Mouse (Mus musculus) adrenal gland, adult 8-10 months (tissue): ENCODE data around the gene AC131692.1. TPM values are rescaled to one million over a fixed set of nuclear protein-coding genes. Genes with fewer than 3 reads are reported as not detected.

ENCODE experiments used
- DNase-seq: peaks from one replicate; pipeline ENCODE4 v3.0.0; 2022
- total RNA-seq, 4 experiments: library from RNA; stranded (reverse); gene quantifications; 2 replicates each; pipeline ENCODE4 v1.2.4; 2022

The AC131692.1 gene
- total RNA-seq, 4 experiments from 2014 or later: not detected

DNA sequence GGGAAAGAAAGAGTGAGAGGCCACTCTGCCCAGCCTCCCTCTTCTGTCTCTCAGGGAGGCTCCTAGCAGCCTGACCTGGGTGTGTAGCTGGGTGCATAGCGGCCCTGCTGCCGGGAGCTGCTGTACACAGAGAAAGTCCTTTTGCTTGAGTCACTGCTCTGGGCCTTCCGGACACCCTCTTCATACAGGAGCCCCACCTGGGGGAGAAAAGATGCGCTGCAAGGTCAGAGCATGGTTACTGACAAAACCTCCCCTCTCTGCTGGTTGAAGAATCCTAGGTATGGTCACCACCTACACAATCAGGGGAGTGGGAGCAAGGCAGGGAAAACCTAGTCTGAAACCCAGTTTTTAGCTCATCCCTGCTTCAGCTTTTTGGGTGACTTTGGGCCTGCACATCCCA, 25.3 kb upstream of the AC131692.1 start:
- DNase-seq: no peak

DNA sequence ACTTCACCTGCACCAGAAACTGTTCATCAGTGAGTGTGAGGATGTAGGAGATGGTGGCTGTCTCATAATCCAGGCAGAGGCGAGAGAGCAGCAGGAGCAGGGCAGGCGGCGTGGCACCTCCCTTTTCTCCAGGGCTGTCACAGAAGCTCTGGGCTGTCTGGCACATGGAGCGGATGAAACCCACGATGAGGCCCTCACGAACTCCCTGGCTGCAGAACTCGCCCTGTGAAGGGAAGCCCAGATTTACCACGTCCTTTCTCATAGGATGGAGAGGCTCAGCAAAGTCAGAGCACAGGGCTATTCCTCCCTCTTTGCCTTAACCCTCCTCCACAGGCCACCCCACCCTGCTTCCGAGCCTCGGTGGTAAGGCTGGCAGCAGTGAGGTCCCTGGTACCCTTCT, 24.4 kb upstream of the AC131692.1 start:
- no peak for DNase-seq

DNA sequence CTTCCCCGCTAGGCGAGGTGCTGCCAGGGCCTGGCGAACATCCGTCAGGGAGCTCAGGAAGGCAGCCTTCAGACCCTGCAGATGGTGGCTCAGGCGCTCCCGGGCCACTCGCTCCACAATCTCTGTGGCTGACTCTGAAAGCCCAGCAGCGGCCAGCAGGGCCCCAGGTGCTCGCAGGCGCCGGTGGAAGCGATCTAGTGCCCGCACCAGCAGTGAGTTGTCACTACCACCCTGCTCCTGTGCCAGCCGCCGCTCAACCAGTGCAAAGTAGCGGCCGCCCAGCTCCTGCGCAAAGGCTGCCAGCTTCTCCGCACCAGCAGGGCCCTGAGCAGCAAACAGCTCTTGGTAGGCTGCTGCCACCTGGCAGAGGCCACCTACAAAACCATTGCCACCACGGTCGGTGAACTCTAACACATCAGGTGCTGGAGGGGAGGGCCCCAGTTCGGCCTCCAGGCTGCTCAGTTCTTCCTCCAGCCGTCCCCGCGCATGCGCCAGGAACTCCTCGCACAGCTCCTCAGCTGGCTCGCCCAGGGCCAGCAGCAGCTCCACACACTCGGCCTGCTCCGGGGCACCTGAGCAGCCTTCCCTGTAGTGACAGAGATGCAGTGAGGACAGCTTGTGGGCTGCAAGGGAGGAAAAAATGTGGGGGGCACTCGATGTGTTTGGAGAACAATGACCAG, 23.5 kb upstream of the AC131692.1 start:
- DNase-seq: no peak

DNA sequence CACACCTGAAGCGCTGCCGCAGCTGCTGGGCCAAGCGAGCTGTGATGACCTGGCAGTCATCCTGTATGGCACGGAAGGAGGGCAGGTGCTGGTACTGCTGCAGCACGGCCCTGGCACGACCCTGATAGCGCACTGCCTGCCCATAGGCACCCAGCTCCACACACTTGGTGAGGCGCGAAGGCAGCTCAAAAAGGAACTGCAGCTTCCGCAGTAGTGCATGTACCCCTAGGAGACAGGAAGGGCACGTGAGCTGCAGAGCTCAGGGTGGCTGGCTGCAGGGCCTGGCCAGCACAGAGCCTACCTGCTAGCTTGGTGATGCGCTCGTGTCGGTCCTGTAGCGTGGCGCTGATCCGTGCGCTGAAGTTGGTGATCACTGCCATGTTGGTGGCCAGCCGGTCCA, 23.0 kb upstream of the AC131692.1 start:
- no peak for DNase-seq

DNA sequence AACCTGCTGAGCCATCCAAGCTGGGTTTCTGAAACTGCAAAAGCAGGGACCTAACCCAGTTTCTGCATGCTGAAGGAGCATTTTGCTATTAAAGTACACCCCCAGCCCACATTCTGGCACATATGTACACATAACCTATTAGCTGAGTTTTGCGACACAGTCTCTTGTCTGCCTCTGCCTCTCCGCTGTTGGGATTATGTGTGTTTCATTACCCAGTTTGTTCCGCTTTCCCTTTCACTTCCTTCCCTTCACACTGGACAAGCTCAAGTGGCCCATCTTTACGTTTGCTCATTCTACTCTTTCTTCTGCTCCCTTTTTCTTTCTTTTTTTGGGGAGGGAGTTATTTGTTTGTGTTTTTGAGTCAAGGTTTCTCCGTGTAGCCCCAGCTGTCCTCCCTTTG, 20.3 kb upstream of the AC131692.1 start:
- no peak for DNase-seq

DNA sequence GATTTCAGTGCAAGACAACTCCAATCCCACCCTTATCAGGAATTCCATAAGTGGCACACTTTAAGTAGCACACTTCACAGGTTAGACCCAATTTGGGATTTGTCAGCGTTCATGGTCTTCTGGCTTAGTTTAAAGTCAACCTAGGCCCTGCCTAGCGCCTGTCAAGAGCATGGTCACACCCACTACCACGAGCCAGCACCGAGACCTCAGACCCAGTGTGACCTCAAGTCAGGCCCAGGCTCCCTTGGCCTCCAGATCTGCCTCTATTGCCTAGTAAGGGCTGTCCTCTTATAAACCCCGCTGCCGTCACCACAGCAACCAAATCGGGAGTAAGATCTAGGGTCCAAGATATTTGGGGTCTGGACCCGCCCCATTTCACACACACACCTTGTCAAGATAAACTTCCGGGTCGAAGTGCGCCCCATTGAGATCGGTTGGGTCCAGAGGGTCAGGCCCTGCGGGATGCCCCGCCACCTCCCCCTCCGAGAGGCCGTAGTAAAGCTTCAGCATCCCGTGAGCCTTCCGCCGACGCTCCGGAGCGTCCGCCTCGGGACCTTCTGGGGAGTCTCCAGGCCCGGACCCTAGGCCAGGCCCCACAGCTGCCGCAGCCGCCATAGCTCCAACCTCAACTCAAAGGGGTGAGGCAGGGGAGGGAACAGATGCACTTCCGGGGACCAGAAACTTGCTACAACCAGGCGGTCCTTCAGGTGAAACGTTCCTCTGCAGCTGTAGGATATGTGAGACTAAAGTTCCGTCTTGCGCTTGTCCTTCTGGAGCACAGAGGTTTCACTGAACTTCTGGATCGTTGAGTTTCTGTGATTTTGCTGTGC, 17.4 kb upstream of the AC131692.1 start, which contains the start of gene Vps51:
Gene Vps51 (minus strand): TSS at position 668 of the 830 bp plus-strand sequence.
- DNase-seq: peak; percentile 80

DNA sequence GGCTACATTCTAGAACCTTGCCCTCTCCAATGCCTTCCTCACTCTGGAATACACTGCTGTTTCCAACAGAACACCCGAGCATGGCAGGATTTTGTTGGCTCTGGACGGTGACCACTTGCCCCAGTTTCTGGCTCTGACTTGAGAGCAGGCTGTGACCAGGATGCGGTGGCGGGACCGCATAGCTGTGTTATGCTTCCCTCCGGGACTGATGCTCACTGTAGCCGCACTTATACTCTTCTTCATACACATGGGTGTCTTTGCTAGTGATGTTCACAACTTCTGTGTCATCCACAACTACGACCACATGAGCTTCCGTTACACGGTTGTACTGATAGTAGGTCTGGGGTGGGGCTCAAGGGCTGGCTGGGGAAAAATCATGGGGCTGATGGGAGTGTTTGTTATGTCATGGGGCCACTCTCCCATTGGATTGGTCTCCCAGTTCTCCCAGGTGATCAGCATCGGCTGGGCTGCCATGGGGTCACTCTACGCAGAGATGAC, 14.2 kb upstream of the AC131692.1 start, which contains the start of gene Tmem262:
Gene Tmem262 (plus strand): TSS at position 51 of the 498 bp plus-strand sequence.
- DNase-seq: no peak

DNA sequence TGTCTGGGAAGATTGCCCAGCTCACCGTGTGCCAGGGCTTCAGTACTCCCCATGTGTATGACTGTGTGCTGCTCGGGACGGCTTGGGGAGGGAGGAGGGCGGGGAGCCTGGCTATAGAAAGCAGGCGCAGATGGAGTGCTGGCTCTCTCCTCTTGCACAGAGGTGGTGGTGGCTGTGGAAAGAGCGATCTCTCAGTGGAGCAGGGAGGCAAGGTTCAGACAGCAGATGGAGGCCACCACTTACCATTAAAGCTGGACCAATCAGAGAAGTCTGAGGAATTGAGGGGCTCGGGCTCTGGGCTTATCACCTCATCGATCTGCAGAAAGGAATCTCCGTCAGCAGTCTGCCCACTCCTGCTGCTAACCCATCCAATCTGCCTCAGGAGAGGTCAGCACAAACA, 12.1 kb upstream of the AC131692.1 start, which contains the start of gene Gm28374:
Gene Gm28374 (minus strand): TSS at position 101 of the 400 bp plus-strand sequence.
- no peak for DNase-seq

DNA sequence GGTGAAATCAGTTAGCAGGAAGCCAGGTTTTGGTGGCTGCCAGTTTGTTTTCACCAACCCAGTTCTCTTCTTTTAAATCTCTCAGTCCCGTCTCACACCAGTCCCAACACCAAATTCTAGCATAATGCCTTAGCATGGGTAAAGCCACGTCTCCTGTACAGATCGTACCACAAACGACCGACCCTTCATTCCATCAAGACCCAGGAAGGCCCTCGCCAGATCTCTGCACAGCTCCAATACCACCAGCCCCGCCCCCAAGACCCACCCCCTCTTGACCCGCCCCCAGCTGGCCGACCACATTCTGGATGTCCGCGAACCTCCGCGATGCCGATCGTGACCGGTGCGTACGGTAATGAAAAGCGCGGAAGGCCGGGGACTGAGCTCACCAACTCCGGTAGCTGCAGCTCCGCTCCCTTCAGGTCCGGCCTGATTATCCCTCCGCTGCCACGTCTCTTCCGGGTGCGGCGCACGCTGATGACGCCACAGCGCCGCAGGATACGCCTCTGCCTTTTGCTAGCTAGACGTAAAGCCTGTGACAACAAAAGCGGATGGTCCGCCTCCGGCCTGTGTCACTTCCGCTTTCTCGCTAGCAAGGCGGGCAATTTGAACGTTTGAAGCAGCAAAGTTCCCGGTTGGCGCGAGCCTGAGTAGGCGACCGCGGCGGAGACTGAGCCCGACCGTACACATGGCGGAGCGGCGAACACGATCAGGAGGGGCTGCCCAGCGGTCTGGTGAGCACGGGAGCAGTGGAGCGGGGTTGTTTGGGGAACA, 9.6 kb upstream of the AC131692.1 start, which contains the start of the genes Zfpl1 and Cdca5:
Gene Zfpl1 (minus strand): TSS at position 479 of the 771 bp plus-strand sequence.
Gene Cdca5 (plus strand): TSS at position 506 of the 771 bp plus-strand sequence.
- DNase-seq: peak; percentile 96

DNA sequence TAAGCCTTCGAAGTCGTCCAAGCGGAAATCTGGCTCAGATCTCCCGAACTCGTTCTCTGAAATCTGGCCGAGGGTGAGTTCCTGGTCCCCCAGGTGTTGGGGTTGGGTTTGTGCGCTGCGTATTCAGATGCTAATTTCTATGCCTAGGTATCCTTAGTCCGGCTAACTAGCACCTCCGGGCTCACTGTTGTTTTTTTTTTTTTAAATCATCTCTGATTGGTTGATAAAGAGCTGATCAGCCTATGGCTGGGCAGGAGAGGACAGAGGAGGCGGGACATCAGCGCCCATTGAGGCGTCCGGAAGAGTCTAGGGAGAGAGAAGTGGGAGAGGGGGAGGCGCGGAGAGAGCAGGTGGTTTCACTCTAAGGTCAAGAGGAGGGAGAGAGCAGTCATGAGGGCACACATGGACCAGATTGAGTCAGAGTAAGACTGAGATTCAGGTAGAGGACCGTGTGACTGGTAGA, 8.8 kb upstream of the AC131692.1 start:
- DNase-seq: no peak

DNA sequence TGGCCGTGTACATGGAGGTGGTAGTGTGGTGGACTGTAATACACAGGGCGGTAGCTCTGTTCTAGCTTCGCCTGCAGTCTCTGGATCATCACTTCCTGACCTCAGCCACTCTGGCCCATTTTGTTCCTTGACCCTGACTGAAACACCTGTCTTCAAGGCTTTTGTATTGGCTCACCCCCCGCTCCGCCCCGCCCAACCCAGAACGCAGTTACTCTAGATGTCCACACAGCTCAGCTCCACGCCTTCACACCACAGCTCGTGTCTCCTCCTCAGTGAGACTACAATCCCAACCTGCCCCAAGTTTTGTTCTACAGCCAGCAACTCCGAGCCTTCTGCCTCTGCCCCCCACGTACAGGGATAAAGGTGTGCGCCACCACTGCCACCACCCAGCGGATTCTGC, 5.4 kb upstream of the AC131692.1 start:
- no peak for DNase-seq

DNA sequence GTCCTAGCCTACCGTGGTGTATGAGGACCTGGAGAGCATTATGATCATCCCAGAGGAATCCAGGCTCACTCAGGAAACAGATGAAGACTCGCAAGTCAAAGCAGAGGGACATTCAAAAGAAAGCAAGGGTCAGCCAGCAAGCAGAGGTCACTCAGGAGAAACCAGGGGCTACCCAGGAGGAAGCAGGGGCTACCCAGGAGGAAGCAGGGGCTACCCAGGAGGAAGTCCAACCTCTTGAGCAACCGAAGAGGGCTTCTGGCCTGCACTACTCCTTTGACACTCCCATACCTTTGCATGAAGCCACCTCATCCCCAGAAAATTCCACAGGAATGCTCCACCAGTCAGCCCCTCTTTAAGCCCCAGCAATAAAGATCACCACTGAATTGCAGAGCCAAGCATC, 3.6 kb downstream of the AC131692.1 start:
- no peak for DNase-seq

DNA sequence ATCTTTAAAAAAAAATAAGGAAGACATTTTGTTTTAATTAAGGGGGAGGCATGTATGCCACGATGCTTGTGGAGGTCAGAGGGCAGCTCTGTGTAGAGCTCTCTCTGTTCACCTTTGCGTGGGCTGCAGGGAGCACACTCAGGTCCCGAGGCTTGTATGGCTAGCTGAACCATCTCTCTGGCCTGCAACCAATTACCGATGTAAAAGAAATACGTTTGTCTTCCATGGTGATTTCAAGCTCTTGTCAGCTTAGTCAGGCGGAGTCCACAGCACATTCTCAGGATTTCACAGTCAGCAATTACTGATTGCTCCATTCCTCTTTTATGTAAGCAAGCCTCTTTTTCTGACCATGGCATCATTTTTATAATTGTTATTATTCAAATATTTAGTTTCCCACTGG, 7.0 kb downstream of the AC131692.1 start:
- DNase-seq: no peak

DNA sequence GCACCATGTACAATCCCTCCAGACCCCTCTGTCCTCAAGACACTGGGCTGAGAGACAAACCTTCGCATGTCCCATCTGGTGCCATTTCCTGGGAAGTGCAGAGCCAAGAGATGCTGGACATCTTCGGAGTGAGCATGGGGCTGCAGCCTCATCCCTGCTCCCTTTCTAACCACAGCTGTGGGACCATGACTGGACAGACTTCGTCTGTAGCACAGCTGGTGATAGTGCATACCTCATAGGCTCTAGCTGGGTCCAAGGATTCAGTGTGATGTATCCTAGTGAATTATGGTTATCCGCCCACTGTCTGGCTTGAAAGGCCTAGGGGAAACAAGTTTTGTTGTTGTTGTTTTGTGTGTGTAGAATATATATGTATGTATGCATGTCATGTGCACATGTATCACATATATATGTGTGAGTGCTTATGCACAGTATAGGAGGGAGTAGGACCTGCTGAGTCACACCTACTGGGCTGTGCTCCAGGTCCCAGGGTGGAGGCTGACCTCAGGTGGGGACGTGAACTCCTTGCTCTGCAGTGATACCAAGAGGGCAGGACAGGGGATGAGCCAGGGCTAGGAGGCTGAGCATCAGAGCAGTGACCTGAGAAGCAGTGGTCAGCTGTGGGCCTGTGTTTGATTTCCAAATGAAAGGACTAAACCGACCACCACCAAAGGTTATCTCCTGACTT, 8.1 kb downstream of the AC131692.1 start:
- no peak for DNase-seq

DNA sequence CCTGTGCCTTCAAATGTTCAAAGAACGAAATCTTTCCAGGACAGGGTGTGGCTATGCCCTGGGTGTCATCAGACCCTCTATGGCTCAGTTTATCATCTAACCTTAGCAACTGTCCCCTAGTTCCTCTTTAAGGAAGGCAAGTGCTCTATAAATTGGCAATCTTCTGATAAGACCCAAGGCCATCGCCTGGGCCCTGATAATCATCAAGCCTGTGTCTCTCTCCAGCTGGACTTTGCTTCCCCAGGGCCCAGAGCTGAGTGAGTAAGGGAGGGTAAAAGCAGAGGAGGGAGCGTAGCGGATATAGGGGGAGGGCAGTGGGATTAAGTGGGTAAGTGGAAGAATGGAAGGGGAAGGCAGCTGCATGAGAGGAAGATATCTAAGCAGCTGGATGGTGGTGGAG, 10.3 kb downstream of the AC131692.1 start:
- no peak for DNase-seq

DNA sequence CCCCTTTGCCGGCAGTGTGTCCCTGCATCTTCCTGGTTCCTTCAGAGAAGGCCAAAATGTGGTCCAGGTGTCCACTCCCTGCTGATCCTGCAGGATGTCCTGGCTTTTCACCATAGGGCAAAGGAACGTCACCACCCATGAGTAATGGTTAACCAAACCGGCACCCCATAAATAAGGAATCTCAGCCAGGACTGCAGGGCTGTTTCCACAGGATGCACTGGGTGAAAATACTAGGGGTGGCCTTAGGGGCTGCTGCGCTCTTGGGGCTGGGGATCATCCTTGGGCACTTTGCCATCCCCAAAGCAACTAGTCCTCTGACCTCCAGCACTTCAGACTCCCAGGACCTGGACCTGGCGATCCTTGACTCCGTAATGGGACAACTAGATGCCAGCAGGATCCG, 11.4 kb downstream of the AC131692.1 start, which contains the start of gene Naaladl1:
Gene Naaladl1 (plus strand): TSS at position 197 of the 400 bp plus-strand sequence.
- no peak for DNase-seq

DNA sequence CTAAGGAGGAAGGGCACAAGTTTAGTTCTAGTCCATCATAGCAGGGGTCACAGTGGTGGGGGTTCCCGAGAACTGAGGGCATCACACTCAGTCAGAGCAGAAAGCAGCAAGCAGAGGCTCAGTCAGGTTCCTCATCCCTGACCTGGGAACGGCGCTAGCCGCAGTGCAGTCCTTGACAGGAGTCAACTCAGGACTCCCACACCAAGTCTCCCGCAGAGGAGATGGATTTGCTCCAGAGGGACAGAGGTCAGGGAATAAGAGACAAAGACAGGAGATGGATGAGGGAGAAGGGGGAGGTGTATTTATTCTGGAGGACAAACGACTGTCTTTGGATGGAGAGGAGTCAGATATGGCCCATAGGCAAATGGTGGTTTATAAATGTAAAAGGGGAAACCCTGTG, 18.9 kb downstream of the AC131692.1 start:
- DNase-seq: no peak

DNA sequence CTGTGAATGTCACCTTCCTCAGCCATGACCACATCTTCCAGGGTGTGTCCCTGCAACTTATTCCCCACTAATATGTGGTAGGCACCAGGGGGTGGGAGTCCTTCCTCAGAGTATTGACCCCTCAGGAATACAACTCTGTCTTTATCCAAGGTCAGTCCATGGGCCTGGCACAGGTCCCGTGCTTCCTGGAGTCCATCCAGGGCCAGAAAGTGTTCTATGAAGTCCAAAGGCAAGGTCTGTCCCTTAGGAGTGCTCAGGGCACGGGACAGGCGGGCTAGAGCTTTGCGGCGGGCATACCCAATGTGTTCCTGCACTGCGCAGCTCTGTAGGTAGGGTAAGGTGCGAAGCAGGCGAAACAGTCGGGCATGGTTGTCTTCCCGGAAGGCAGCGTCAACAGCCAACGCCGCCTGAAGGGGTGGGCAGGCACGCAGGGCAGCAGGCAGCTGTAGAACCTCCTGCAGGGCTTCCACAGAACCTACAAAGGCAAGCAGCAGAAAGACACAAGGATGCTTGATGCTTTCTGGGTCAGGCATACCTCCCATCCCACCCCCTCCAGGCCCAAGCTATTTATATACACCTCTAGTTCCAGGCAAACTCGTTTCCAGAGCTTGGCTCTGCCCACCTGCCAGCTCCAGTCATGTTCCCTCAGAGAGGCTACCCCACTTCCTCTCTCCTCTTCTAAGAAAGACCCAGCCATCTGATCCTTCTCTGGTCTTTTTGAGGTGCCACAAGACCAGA, 22.1 kb downstream of the AC131692.1 start:
- DNase-seq: no peak

DNA sequence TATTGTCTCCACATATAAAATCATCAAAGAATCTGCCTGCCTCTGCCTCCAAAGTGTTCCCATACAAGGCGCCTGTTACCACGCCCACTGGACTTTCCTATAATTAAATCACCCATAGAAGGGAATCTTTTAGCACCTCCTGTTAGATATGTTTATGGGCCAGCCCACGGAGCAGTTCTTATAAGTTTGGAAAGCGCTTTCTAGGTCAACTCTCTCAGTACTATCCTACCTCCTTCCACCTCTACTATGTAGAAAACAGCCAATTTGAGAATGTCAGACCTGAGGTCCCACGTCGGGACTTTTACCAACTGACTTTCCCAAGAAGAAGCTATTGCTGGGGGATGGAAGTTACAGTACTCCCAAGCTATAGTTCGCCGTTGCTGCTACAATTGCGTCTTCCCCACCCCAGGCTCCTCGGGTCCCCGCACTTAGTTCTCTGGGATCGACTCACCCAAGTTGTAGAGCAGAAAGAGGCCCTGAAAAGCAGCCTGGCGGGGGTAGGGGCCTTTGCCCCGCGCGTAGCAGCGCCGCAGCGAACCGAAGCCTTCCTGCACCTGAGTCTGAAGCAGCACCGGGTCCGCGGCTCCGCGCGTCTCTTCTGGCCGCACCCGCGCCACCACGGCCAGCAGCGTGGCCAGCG, 23.2 kb downstream of the AC131692.1 start:
- DNase-seq: no peak

DNA sequence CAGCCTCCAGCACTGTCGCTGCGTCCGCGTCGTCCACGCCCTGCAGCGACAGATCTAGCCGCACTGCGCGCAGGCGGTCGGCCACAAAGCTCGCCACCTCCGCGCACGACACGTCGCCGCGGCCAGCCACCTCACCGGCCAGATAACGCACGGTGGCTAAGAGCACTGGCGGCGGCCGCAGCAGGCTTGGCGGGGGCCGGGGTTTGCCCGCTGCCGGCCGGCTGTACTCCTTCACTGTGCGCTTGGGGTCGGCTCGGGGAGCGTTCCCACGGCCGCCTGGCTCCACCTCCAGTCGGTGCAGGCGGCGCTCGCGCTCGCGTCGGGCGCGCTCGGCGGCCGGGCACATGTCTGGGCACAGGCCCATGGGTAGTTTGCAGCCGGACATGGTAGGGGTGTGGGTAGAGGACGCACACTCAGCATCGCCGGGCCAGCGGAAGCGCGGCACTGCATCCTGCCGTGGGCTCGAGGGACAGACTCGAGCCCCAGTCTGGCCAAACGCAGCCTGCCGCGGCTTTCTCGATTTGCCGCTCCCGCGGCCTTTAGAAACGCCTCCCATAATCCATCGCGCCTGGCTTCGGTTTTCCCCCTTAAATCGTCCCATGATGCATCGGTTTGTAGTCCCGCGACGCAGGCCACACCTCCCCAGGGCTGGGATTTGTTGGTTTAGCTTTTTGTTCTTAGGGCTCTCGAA, 23.9 kb downstream of the AC131692.1 start, which contains the start of gene Sac3d1:
Gene Sac3d1 (minus strand): TSS at position 665 of the 691 bp plus-strand sequence.
- peak; percentile 84 for DNase-seq
